Mouse (Mus musculus): ENCODE results near the gene Fhl2. TPM values are rescaled to one million over a fixed set of nuclear protein-coding genes. Genes with fewer than 3 reads are reported as not detected.

The Fhl2 gene
- 10 to 100 TPM in 1 of 2 experiments, 1 to 10 TPM in 1; 6.5 to 11.0 TPM for total RNA-seq (2021)
- long read RNA-seq, experiment 1, transcript Fhl2-201 (6 exons, 1,563 nt) = major isoform, 8 of 9 reads
- long read RNA-seq, experiment 1, partial matches to known transcripts = 0 of 9 reads
- long read RNA-seq, experiment 1, other reads (novel, unspliced or antisense) = 1 of 9 reads
- long read RNA-seq, experiment 2, transcript Fhl2-201 (6 exons, 1,563 nt) = major isoform, 7 of 7 reads
- long read RNA-seq, experiment 2, partial matches to known transcripts = 0 of 7 reads
- long read RNA-seq, experiment 2, other reads (novel, unspliced or antisense) = 0 of 7 reads

DNA sequence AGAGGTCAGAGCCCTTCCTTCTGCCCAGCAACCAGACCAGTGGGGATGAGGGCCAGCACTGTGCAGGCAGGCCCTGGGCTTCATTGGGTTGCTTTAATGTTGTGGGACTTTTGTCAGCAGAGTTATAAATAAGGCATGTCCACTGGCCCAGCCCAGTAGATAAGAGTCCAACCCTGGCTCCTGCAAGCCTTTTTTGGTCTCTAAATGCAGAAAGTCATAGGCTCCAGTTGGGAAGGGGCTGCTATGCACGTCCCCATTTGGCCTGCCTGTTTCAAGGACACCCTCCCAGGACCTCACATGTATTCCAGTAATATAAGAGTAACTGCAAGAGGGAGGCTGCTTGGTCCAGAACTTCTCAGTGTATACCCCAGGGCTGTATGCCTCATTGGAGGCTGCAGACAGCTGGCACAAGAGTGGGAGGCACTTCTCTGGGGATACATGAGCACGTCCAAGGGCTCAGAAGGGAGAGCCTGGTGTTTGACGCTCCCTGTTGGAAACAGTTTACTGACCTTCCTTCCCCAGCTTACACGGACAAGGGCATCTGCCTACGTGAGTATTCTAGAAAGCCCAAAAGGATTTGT, at the start of gene Fhl2:
Fhl2 (minus strand) TSS at position 324 of the 581 bp plus-strand sequence.
- intact Hi-C loops (cut with DNase I; ENCODE audit: low total_unique reads) = no loop called here
- no peak for DNase-seq

DNA sequence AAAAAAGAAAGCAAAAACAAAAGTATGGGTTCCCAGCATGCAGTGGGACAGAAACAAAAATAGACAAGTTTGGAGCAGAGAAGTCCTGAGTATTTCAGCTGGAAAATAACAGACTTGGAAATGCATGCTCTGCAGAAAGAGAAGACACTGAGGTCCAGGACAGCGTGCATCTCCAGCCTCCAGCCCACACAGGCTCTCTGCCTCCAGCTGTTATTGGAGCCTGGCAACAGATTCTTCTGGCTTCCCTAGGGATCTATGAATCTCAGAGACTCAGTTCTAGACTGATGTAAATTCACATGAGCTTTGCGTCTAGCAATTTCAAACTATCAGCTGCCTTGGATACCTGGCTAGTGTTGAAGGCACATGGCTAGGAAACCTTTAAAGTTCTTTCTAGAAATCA, 48.2 kb upstream of the Fhl2 start:
- intact Hi-C loops (cut with DNase I; ENCODE audit: low total_unique reads) = loop anchor here (5.0 kb wide), 1 partner anchor 78 kb away; no protein-coding TSS in a partner anchor
- DNase-seq = peak; percentile 29

DNA sequence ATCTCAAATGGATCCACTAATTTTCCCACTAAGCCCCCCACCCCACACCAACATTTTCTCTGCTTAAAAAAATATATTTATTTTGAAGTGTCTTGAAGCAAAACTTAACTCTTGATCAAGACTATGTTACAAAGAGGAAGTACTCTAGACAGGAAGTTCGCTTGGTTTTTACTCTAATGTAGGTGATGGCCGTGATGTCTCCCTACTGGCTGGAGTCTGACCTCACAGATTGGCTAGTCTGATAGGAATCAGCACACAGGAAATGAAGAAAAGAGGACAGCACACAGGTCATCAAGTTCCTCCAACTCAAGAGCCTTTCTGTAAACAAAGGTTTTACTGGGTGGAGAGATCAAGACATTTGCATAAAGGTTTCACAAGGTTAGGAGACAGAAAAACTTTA, 44.4 kb upstream of the Fhl2 start:
- intact Hi-C loops (cut with DNase I; ENCODE audit: low total_unique reads) = no loop called here

DNA sequence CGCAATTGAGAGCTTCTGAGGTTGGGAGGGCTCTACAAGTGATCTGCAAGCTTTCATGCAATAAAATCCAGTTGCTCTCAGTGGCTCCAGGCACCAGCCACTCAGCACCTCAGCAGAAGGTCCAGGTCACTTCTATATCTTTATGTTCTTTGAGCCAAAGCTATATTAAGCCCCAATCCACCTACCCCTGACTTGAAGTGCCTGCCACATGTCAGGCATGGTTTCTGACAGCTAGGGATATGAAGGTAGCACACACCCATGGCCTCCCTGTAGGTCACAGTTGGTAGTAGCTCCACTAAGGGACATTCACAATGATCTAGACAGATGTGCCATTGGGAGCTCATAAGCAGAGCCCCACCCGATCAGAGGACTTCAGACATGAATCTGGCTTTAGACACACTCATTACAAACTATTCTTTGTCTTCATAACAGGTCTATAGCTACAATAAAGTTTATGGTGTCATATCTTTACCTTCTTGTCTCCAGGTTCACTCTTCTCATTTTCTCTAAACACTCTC, 43.1 kb upstream of the Fhl2 start:
- DNase-seq = no peak
- intact Hi-C loops (cut with DNase I; ENCODE audit: low total_unique reads) = no loop called here

More for the DNA sequence above, 44.4 kb upstream of the Fhl2 start:
- no peak for DNase-seq

DNA sequence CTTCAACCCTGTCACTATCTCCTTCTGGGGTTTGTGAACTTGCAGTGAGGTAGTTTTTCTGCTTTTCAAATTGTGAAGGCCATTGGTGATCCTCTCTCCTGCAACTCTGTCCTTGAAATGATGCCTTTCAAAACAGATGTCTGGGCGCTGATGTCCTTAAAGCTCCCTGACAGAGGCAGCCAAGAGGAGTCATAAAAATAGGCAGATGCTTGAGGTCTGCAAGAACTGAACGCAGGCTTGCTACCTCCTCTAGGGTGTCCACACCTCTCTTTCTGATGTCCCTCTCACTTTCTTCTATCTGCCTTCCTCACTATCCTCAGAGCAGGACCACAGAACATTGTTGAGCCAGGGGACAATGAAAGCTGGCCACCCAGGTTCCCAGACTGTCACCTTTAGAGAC, 41.7 kb upstream of the Fhl2 start:
- no peak for DNase-seq
- intact Hi-C loops (cut with DNase I; ENCODE audit: low total_unique reads) = no loop called here

DNA sequence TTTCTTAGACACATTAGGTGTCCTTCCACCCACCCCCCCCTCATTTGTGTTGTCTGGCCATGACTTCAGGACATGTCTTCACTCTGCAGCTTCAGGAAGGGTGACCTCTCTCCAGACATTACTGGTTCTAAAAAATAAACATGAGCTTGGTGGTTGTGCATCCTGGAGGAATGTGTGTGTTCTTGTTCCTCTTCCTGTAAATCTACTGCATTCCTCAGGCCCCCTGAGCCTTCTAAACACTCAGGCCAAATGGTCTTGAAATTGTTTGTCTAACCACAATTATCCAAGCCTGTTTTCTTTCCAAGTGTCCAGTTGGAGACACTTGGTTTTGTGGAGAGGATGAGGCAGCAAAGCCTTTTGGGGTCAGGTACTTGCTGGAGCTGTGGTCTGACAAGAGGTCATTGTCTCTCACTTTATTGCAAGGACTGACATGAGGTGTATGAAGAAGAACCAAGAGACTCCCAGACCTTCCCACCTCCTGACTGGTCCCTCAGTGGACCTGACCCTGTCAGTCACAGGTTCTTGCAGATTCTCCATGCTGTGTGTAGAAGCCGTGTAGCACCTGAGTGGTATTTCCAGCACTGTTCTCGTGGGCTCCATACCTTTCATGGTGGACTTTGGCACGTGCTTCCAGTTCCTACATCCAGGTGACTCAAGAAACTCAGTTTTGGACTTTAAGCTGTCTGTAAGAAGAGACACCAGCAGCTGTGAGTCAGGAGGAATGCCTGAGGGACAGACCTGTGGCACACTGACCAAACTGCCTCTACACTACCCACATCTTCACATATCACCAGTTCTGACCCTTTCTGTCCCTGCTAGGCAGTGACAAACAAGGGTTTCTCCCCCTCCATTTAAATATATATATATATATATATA, 40.8 kb upstream of the Fhl2 start:
- intact Hi-C loops (cut with DNase I; ENCODE audit: low total_unique reads) = no loop called here
- DNase-seq = no peak

DNA sequence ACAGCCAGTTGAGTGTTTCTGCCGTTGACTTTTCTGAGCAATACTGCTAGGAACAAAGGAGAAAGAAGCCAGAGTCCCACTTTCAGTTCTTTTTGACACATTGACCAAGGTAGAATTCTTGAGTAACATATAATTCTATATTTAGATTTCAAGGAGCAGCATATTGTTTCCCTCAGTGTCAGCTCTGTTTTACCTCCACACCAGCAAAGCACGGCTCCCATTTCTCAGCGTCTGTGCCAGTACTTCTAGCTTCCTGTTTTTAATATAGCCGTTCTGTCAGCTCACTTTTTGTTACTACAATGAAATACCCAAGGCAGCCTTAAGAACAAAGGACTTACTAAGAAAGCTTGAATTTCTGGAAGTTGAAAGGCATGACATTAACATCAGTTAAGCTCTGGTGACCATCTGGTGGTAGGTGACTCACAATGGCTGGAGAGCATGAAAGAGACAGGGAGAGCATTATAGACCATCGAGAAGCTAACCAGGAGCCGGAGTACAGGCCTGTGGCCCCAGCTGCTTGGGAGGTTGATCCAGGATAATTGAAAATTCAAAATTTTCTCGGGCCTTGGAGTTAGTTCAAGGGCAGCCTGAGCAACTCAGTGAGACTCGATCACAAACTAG, 28.9 kb upstream of the Fhl2 start:
- no peak for DNase-seq
- intact Hi-C loops (cut with DNase I; ENCODE audit: low total_unique reads) = no loop called here

DNA sequence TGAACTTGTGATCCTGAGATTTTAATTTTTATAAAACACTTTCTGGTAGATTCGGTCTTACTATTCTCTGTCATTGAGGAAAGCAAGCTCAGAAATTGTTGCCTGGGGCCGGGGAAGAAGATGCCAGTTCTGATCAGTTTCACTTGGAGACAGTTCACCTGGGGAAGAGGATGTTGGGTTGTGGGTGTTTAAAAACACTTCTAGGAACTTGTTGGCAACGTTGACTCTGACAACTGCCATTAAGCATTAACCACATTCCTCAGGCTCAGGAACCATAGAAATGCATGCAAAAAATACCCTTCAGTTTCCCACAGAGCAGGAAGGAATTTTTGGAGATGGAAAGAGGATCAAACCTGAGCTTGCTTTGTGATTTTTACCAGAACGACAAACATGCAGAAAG, 28.2 kb upstream of the Fhl2 start:
- intact Hi-C loops (cut with DNase I; ENCODE audit: low total_unique reads) = no loop called here
- no peak for DNase-seq

DNA sequence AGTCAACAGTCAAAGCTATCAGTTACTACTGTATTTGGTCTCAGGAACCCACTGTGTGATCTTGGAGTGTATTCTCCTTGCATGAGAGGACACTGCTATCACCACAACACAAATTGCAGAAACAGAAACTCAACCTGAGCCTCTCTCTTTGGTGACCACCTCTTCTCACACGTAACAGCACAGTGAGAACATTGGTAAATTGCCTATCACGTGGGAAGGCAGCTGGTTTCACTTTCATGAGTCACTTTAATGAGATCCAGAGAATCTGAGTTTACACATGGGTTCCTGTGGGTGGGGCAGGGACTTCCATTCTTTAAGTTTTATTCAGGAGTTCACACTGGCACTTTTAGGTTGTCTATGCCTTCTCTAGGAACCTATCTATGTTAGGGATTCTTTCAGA, 27.4 kb upstream of the Fhl2 start:
- intact Hi-C loops (cut with DNase I; ENCODE audit: low total_unique reads) = no loop called here

DNA sequence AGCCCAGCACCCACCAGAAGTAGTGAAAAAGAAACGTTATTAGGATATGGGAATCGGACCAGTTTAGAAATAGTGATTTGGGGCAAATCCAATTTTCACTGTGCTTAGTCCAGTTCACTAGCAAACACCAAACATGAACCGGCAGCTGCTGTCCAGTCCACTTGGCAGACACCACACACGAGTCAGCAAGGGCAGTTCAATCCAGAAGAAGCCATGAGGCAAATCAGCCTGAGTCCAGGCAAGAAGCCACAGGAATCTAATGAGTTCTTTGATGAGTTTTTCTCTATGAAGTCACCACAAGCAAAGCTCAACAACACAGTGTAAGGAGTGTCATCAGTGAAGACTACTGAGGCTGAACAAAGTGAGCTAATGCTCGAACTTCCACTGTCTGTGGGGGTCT, 26.3 kb upstream of the Fhl2 start:
- DNase-seq = peak; percentile 26
- intact Hi-C loops (cut with DNase I; ENCODE audit: low total_unique reads) = no loop called here

More for the DNA sequence above, 27.4 kb upstream of the Fhl2 start:
- no peak for DNase-seq

DNA sequence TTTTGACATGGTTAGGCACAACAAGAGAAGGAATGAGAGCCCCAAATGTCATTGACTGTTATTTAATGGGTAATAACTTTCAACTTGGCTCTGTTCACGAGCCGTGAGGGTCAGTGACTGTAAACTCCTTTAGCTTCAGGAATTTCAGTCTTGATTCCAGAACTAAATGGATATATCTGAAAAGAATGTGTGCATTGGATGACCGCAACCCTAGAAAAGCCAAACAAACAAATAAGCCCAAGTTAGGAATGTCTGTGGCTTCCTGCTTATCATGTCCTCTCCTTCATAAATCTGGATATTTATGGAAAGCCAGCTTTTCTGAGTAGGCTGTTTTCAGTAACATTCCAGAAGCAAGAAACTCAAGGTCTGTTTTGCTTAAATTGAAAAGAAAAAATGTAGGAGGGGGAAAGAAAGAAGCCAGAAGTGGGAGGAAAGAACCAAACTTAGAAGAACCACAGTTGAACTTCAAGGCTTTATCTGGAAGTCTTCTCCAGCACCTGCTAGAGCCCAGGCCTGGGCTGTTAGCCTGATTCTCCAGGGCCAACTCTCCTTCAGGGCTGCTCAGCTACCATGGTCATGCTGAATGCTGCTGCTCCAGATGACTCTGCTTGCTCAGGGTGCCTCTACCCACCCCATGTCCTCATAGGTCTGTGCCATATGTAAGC, 21.4 kb upstream of the Fhl2 start:
- no peak for DNase-seq
- intact Hi-C loops (cut with DNase I; ENCODE audit: low total_unique reads) = no loop called here

DNA sequence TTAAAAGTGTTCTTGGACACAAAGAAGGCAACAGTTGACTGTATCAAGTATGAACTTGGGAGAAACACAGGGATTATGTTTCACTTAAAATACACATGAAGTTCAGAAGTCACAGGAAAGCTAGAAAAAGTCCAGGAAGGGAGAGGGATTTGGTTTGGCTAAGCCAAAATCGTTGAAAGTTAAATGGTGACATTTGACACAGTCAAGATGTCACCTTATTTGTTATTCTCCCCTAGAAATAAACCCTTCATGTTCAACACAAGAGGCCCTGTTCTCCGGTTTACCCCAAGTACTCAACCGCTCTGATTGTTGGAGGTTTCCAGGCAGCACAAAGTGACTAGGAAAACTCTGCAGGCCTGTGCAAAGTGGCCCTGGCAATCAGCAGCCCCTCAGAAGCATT, 18.8 kb upstream of the Fhl2 start:
- intact Hi-C loops (cut with DNase I; ENCODE audit: low total_unique reads) = no loop called here

DNA sequence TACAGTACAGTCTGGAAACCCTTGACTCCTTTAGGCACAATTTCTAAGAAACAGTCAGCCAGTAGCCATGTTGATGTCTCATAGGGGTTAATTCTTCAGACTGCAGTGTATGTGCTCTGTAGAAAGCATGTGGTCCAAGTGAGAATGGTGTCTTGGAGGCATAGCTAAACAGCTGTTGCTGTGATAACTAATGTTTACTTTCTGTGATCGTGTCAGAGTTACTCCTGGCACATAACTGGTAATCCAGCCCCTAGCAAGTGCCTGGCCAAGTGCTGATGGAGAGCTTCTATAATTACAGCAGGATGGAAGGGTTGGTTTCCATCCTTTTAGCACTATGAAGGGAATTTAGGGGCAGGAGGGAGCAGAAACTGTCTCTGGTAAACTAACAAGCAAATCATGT, 14.5 kb upstream of the Fhl2 start:
- DNase-seq = peak; percentile 31
- intact Hi-C loops (cut with DNase I; ENCODE audit: low total_unique reads) = no loop called here

More for the DNA sequence above, 18.8 kb upstream of the Fhl2 start:
- no peak for DNase-seq

DNA sequence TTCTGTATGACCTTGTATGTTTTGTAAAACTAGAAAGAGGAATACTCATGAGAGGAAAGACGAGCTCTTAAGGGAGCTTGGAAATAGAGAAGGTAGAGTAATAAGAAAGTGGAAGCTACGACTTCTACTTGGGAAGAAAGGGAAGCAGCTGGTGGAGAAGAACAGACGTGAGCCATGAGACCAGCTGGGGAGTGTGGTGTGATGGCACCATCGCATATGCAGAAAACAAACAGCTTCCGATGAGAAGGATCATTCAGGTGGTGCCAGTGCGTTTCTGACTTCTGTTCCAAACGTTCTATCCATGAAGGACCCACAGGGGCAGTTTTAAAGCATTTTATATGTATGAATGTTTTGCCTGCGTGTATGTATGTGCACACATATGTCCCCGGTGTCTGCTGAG, 13.5 kb upstream of the Fhl2 start:
- intact Hi-C loops (cut with DNase I; ENCODE audit: low total_unique reads) = no loop called here
- DNase-seq = no peak

DNA sequence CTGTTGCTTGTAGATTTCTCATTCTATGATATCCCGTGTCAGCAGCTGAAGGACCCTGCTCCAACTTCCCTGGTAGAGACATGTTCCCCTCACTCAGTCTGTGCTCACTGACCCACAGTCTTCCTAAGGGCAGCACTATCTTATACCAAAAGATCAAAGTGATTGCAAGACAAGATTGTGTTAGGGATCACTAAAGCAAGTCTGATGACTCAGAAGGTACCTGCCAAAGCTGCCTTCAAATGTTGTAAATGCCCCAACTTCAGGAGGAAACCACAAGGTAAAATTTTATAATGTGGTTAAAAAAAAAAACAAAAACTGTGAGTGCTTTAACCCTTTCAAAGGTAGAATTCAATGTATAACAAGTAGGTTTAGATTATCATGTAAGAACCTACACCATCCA, 10.4 kb upstream of the Fhl2 start:
- intact Hi-C loops (cut with DNase I; ENCODE audit: low total_unique reads) = no loop called here
- no peak for DNase-seq

DNA sequence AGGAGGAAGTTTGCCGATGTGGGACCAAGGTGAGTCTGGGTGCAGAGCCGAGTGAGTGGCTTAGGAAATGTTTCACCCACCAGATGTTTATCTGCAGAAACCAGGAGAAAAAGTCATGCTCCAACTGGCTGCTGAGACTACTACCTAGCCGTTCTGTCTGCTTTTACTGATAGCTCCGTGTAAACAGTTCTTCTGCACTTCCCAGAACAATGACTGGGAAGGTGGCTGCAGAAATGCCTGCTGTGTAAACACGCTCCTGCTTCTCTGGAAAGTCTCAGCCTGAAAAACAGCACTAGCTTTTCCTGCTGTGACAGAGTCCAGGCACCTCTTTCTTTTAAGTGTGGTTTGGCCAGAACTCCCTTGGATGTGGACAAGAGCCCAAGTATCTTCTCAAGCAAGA, 6.5 kb upstream of the Fhl2 start:
- intact Hi-C loops (cut with DNase I; ENCODE audit: low total_unique reads) = no loop called here
- DNase-seq = no peak

DNA sequence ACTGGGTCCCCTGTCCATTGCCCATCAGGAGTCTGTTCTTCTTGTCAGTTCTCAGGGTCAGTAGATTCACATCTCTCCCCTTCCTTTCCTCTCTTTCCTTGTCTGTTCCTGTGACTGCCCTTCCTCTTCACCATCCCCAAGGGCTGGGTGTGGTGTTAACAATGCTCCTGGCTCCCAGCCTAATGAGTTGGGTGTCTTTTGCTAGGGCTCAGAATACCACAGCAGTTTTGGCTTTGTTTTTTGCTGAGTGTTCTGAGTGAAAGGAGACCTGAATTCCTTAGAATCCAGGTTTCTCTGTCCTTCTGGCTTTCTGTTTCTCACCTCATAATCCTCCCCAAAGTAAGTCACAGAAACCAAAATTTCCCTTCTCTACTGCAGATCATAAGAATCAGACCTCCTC, 5.4 kb upstream of the Fhl2 start:
- DNase-seq = no peak
- intact Hi-C loops (cut with DNase I; ENCODE audit: low total_unique reads) = no loop called here

DNA sequence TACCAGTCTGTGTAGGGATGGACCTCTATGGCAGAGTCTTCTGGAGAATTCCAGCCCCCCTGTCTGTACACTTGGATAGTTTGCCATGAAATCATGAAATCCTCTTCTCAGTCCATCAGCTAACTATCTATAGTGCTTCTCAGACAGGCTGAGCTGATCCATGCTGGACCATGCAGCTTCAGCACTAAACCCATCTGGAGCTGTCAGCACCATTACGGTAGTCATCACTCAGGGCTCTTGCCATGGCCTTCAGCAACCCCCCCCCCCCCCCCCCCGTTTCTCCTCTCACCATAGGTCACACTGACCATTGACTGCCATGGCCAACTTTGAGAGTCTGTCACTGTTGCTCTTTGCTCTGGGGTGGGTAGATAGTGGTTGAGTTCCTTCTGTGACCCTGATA, 5.0 kb upstream of the Fhl2 start:
- no peak for DNase-seq
- intact Hi-C loops (cut with DNase I; ENCODE audit: low total_unique reads) = no loop called here

DNA sequence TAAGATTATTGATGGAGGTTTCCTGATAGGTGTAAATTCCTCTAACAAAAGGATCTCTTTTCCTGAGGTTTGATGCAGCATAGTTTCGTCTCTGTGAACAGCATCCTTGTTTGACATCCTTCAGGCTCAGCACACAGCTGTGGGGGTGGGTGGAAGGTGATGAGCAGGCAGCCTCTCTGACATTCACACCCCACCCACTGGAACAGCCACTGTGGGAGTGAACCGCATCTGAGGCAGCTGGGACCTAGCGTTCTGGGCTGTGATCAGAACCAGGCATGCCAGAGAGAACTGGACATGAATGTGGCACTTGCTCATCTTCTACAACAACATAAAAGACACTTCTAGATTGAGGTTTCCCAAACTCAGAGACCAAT, 3.1 kb upstream of the Fhl2 start:
- intact Hi-C loops (cut with DNase I; ENCODE audit: low total_unique reads) = no loop called here

More for the DNA sequence above, 3.1 kb upstream of the Fhl2 start:
- DNase-seq = no peak

Data from gastrocnemius, postnatal 14 days (tissue).